Mouse (Mus musculus) B cell, adult 62 days (primary cell): ENCODE data around the gene Col27a1. TPM values are rescaled to one million over a fixed set of nuclear protein-coding genes. Genes with fewer than 3 reads are reported as not detected.

Experiments
- total RNA-seq: library from RNA; stranded (reverse); gene quantifications from 4 replicates; pipeline ENCODE4 v1.2.4, GENCODE M21; 2023

Gene Col27a1
- 7.1 to 9.0 TPM (median 7.7 TPM) in 4 replicates for total RNA-seq

GRCm38 (mm10) chr4:63213907-63214621 lies at the start of gene Col27a1:
Gene Col27a1, plus strand, starts transcription at chr4:63214004.

GRCm38 (mm10) chr4:63171969-63172685 lies 41.7 kb upstream of the Col27a1 start, which contains the start of gene Kif12:
Gene Kif12, minus strand, starts transcription at chr4:63172131.

GRCm38 (mm10) chr4:63344295-63344694 lies 130.5 kb downstream of the Col27a1 start, which contains the start of gene Orm1:
Gene Orm1, plus strand, starts transcription at chr4:63344560.

GRCm38 (mm10) chr4:63355877-63356665 lies 142.3 kb downstream of the Col27a1 start, which contains the start of gene Orm3:
Gene Orm3, plus strand, starts transcription at chr4:63356162.

GRCm38 (mm10) chr4:63362150-63362549 lies 148.3 kb downstream of the Col27a1 start, which contains the start of gene Orm2:
Gene Orm2, plus strand, starts transcription at chr4:63362449.

Other genes with a start within 250 kb of the Col27a1 start
- gene Zfp618, start 248.4 kb upstream of the Col27a1 start, total RNA-seq, result 0.12 to 0.19 TPM in 2 of 4 replicates, not detected in the others
- gene Ambp, start 59.2 kb upstream of the Col27a1 start, total RNA-seq, result not detected in 4 replicates
- gene Kif12, start 41.9 kb upstream of the Col27a1 start, total RNA-seq, result not detected in 4 replicates
- gene Orm1, start 130.6 kb downstream of the Col27a1 start, total RNA-seq, result not detected in 4 replicates
- gene Orm3, start 142.2 kb downstream of the Col27a1 start, total RNA-seq, result not detected in 4 replicates
- gene Orm2, start 148.4 kb downstream of the Col27a1 start, total RNA-seq, result not detected in 4 replicates
- gene Akna, start 189.3 kb downstream of the Col27a1 start, total RNA-seq, result 272 to 291 TPM (median 282 TPM) in 4 replicates